Mouse (Mus musculus) limb, embryonic 10.5 days (tissue): Measurements from ENCODE around the gene Cep70. TPM values are rescaled to one million over a fixed set of nuclear protein-coding genes. Genes with fewer than 3 reads are reported as not detected.

Experiments used
- DNase-seq: peaks from one replicate; pipeline ENCODE4 v3.0.0-alpha.2; 2017; ENCODE audit warnings: low spot score
- H3K27ac ChIP-seq: fragments of 300-500 bp; sonication (generic); 2 replicates; pipeline ENCODE4 v1.5.1; 2016; ENCODE audit warnings: mild to moderate bottlenecking
- H3K27me3 ChIP-seq: fragments of 300-500 bp; sonication (generic); 2 replicates; pipeline ENCODE4 v1.6.1; 2016; ENCODE audit warnings: low read depth, mild to moderate bottlenecking; ENCODE audit not compliant: poor library complexity, severe bottlenecking
- H3K36me3 ChIP-seq: fragments of 300-500 bp; sonication (generic); 2 replicates; pipeline ENCODE4 v1.6.1; 2016; ENCODE audit warnings: mild to moderate bottlenecking, moderate library complexity
- H3K4me1 ChIP-seq: fragments of 300-500 bp; sonication (generic); 2 replicates; pipeline ENCODE4 v1.6.1; 2016
- H3K4me3 ChIP-seq: fragments of 300-500 bp; sonication (generic); 2 replicates; pipeline ENCODE4 v1.5.1; 2016; ENCODE audit warnings: mild to moderate bottlenecking, moderate library complexity
- H3K9me3 ChIP-seq: fragments of 300-500 bp; sonication (generic); replicated peaks from 2 replicates; pipeline ENCODE4 v1.6.1; 2016; ENCODE audit warnings: mild to moderate bottlenecking
- WGBS: fragments of 180-500 bp; shearing (Covaris S2); methylation state at CpG from one replicate; pipeline ENCODE4 v1.1.7; 2016; 5-methylcytosine and 5-hydroxymethylcytosine counted together
- polyA plus RNA-seq: library from polyadenylated mRNA; unstranded; fragments of >200 nt; fragmentation: Nextera tagmentation; extraction: Ambion mirVana; gene quantifications from 2 replicates; pipeline ENCODE4 v1.2.1, GENCODE M21; 2016

Gene Cep70
- polyA plus RNA-seq, 1 experiment from 2014 or later = 36.4 TPM

DNA sequence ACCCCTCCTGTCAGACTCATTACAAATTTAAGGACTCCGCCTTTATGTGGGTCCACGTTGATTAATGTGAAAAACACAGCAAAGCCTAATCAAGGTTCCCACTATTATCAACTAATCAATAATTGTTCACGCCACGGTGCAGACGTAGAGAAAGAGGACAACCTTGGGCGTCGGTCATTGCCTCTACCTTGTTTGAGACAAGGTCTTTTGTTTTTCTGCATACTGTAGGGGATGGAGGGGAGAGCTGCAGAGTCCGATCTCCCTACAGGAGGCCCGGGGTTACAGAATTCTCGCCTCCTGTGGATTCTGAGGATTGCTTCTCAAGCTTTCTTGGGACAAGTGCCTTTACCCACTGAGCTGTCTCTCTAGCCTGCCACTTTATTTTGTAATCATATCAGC, 727 bp downstream of the Cep70 start:
- Histone ChIP-seq H3K4me1 (peaks cover 13% of the 10 kb centered on the region), H3K4me3 (peak overlapping the region; percentile 87), H3K27me3 (no peaks in the 10 kb centered on the region), H3K36me3 (peaks cover 11% of the 10 kb centered on the region), H3K27ac (peak overlapping the region; percentile 92), H3K9me3 (no peaks in the 10 kb centered on the region)
- DNase-seq = no peak
- WGBS = 6% methylated on average over 10 of the region's 10 CpGs

DNA sequence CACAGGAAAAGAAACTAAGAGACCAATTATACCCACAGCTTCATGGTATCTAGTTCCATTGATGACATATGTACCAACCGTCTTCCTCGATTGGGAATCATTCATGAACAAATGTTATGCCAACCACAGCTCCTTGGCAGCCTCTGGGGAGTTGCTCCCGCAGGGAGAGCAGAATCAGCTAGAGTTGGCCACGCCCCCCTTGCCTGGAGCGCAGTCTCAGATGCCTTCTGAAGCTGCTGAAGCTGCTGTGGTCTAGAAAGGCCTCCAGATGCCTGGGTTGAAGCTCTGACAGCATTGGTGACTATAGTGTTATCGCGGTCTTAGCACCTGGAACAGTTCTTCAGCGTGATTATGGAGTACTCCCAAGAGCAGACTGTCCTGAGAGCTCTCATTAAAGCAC, 5.1 kb downstream of the Cep70 start:
- no peak overlapping the region for H3K27ac ChIP-seq
- peaks cover 13% of the 10 kb centered on the region for H3K36me3 ChIP-seq
- H3K4me1 ChIP-seq = peaks cover 7% of the 10 kb centered on the region
- H3K4me3 ChIP-seq = no peak overlapping the region
- H3K27me3 ChIP-seq = no peaks in the 10 kb centered on the region
- whole genome bisulfite sequencing = 61% methylated on average over 8 of the region's 8 CpGs
- H3K9me3 ChIP-seq = no peaks in the 10 kb centered on the region
- no peak for DNase-seq

DNA sequence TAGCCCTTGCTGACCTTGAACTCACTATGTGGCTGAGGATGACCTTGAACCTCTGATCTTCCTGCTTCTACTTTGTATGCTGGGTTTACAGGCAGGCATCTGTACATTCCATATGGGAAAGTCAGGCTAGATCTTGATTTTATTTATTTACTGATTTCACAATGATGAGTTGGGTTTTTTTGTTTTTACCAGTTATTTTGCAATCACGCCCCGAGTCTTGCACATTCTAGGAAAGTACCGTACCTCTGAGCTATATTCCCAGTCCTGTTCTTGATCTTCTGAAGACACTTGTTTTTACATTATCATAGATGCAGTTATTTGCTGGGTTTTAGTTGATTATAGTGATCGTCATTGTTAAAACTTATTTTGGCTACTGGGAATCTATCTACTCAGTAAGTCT, 5.7 kb downstream of the Cep70 start:
- H3K27me3 ChIP-seq = no peaks in the 10 kb centered on the region
- H3K4me1 ChIP-seq = peaks cover 6% of the 10 kb centered on the region
- WGBS = 96% methylated on average over 4 of the region's 4 CpGs
- no peak overlapping the region for H3K27ac ChIP-seq
- peaks cover 13% of the 10 kb centered on the region for H3K36me3 ChIP-seq
- H3K4me3 ChIP-seq = no peak overlapping the region
- H3K9me3 ChIP-seq = no peaks in the 10 kb centered on the region
- DNase-seq = no peak

DNA sequence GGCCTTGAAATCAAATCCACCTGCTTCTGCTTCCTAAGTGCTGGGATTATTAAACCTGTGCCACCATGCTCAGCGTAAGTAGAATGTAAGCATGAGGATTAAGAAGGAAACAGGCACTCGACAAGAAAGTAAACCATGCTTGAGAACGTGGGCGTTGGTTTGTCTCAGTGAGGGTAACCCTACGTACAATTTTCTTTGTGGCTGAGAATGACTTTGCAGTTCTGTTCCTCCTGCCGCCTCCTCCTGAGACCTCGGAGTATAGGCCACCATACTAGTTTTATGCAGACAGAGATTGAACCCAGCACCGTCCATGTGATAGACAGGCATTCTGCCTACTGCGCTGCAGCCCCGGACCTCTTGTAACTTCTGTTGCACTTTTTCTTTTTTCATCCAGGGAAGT, 10.7 kb downstream of the Cep70 start:
- no peaks in the 10 kb centered on the region for H3K9me3 ChIP-seq
- H3K4me1 ChIP-seq = no peaks in the 10 kb centered on the region
- H3K27me3 ChIP-seq = no peaks in the 10 kb centered on the region
- WGBS = 87% methylated on average over 10 of the region's 10 CpGs
- H3K4me3 ChIP-seq = no peak overlapping the region
- H3K27ac ChIP-seq = no peak overlapping the region
- H3K36me3 ChIP-seq = peaks cover 43% of the 10 kb centered on the region
- DNase-seq = no peak

DNA sequence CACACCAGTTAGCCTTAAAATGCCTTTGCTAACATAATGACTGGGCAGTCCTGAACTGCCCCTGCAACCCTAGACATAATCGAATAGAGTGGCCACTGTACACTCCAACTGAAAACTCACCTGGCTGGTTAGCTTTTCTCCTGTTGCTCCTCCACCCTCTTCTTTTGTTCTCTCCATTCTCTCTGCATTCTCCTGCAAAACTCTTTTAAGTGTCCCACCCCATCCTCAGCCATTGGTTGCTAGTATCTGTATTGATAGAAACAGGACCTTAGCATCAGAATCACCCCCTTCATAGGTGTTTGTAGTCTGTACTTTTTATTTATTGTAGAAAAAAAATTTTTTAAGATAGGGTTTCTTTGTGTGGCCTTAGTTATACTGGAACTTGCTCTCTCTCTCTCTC, 13.0 kb downstream of the Cep70 start:
- no peaks in the 10 kb centered on the region for H3K27me3 ChIP-seq
- H3K27ac ChIP-seq = no peak overlapping the region
- H3K4me3 ChIP-seq = no peak overlapping the region
- H3K36me3 ChIP-seq = peaks cover 51% of the 10 kb centered on the region
- WGBS = 92% methylated on average over 1 of the region's 1 CpGs
- no peaks in the 10 kb centered on the region for H3K4me1 ChIP-seq
- no peaks in the 10 kb centered on the region for H3K9me3 ChIP-seq
- no peak for DNase-seq

DNA sequence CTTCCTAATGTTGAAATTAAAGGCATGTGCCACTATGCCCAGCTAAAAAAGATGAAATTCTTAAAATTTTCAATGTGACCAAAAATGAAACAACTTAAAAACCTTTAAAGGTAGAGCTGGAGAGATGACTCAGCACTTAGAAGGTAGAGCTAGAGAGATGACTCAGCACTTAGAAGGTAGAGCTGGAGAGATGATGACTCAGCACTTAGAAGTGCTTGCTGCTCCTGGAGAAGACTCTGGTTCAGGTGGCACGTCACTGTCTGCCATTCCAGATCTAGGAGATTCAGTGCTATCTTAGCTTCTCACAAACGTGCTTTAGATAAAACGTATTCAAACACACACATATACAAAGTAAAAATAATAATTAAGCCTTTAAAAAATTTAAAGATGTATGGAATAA, 13.7 kb downstream of the Cep70 start:
- Histone ChIP-seq H3K27ac (no peak overlapping the region), H3K4me1 (no peaks in the 10 kb centered on the region), H3K36me3 (peaks cover 53% of the 10 kb centered on the region), H3K27me3 (no peaks in the 10 kb centered on the region), H3K4me3 (no peak overlapping the region), H3K9me3 (no peaks in the 10 kb centered on the region)
- no peak for DNase-seq
- WGBS = 97% methylated on average over 3 of the region's 3 CpGs

DNA sequence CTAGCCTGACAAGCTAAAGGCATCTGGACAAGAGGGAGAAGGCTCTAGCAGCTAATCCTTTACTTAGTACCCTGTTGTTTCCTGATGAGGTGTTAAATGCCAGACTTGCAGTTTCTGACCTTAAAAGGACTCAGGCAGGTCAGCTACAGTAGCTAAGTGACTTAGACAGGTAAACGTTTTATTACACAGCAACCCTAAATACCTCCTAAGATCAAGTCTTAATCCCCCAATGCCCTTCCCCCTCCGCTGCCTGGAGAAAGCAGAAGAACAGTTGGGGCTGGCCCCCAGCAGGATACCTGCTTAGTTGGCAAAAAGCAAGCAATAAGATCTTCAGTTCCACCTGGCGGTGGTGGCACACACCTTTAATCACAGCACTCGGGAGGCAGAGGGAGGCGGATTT, 15.7 kb downstream of the Cep70 start:
- H3K27ac ChIP-seq = no peak overlapping the region
- no peaks in the 10 kb centered on the region for H3K4me1 ChIP-seq
- DNase-seq = no peak
- no peaks in the 10 kb centered on the region for H3K9me3 ChIP-seq
- no peak overlapping the region for H3K4me3 ChIP-seq
- H3K27me3 ChIP-seq = no peaks in the 10 kb centered on the region
- H3K36me3 ChIP-seq = peaks cover 70% of the 10 kb centered on the region
- 54% methylated on average over 5 of the region's 5 CpGs for WGBS

DNA sequence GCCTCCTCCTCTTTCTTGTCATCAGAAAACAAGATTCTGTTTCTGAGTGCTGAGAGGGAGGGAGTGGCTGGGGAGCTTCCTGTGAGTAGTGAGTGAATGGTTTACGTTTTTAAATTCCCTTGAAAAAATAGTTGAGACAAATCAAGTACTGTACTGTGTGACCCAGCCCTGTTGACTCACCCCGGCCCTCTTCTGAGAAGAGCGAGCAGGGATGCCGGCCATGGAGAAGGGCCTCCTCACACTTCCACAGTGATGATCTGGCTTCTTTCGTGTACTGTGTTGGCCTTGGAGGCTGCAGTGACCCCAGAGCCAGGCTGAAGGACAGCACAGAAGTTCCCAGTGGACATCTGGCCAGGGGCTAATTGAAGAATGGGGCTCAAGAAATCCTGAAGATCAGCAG, 61.1 kb downstream of the Cep70 start:
- Histone ChIP-seq H3K4me1 (no peaks in the 10 kb centered on the region), H3K9me3 (no peaks in the 10 kb centered on the region), H3K4me3 (no peak overlapping the region), H3K36me3 (peaks cover 16% of the 10 kb centered on the region), H3K27me3 (no peaks in the 10 kb centered on the region), H3K27ac (no peak overlapping the region)
- DNase-seq = no peak
- 92% methylated on average over 5 of the region's 5 CpGs for WGBS

DNA sequence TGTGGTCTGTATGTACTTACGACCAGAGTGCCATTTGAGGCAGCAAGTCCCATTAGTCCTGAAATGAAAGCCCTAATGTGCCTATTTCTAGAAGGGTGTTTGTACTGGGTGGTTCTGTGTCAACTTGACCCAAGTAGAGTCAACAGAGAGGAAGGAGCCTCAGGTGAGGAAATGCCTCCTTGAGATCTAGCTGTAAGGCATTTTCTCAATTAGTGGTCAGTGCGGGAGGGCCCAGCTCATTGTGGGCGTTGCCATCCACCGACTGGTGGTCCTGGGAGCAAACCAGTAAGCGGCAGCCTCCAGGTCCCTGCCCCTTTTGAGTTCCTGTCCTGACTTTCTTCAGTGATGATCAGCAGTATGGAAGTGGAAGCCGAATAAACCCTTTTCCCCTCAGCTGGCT, 63.1 kb downstream of the Cep70 start:
- 81% methylated on average over 6 of the region's 6 CpGs for WGBS
- peaks cover 22% of the 10 kb centered on the region for H3K36me3 ChIP-seq

DNA sequence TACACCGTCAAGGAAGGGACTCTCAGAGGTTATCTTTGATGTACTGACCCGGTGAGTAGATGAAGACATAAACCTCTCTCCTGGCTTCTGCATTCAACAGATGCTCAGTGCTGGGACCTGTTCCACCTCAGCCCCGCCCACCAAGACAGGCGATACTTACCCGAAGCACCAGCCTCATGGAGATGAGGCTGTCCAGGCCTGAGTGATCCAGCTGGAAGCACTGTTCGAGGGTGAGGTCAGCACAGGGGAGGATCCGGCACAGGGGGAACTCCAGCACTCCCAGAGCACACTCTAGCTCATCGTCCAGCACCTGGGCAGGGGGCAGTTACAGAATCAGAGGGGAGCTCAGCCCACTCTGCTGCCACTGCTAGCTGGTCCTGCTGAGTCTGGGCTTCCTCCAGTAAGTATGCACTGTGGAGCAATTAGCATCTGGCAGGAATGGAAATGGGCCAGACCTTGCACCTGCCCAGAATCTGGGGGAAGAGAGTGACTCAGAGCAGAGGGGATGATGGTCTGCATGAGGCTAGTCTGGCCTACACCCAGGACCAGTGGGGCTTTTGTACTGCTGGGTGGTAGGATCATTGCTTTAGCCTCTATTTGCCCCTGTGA, 76.3 kb downstream of the Cep70 start:
- no peaks in the 10 kb centered on the region for H3K9me3 ChIP-seq
- DNase-seq = no peak
- H3K36me3 ChIP-seq = no peaks in the 10 kb centered on the region
- H3K4me1 ChIP-seq = no peaks in the 10 kb centered on the region
- no peak overlapping the region for H3K27ac ChIP-seq
- H3K27me3 ChIP-seq = no peaks in the 10 kb centered on the region
- no peak overlapping the region for H3K4me3 ChIP-seq
- WGBS = 52% methylated on average over 8 of the region's 8 CpGs

More for the DNA sequence above, 63.1 kb downstream of the Cep70 start:
- no peak for DNase-seq
- Histone ChIP-seq H3K27ac (no peak overlapping the region), H3K9me3 (no peaks in the 10 kb centered on the region), H3K4me1 (no peaks in the 10 kb centered on the region), H3K27me3 (no peaks in the 10 kb centered on the region), H3K4me3 (no peak overlapping the region)

DNA sequence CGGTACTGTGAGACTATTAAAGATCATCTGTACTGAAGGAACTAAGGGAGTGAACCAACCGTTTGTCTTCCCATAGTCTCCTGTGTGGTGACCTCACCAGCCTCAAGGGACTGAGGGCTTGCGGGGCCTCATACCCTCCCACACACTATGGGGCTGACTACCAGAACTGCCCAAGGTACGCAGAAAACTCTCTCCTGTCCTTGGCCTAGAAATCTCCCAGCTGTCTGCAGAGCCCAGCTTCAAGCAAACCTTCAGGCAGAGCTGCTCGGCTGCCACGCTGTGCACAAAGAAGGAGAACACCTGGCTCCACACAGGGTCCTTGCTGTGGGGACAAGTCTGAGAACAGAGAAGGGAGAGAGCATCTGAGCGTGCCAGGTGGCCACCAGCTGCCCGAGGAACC, 76.8 kb downstream of the Cep70 start:
- no peaks in the 10 kb centered on the region for H3K9me3 ChIP-seq
- H3K27ac ChIP-seq = no peak overlapping the region
- H3K36me3 ChIP-seq = no peaks in the 10 kb centered on the region
- no peaks in the 10 kb centered on the region for H3K4me1 ChIP-seq
- H3K27me3 ChIP-seq = no peaks in the 10 kb centered on the region
- DNase-seq = no peak
- no peak overlapping the region for H3K4me3 ChIP-seq
- WGBS = 88% methylated on average over 8 of the region's 8 CpGs

DNA sequence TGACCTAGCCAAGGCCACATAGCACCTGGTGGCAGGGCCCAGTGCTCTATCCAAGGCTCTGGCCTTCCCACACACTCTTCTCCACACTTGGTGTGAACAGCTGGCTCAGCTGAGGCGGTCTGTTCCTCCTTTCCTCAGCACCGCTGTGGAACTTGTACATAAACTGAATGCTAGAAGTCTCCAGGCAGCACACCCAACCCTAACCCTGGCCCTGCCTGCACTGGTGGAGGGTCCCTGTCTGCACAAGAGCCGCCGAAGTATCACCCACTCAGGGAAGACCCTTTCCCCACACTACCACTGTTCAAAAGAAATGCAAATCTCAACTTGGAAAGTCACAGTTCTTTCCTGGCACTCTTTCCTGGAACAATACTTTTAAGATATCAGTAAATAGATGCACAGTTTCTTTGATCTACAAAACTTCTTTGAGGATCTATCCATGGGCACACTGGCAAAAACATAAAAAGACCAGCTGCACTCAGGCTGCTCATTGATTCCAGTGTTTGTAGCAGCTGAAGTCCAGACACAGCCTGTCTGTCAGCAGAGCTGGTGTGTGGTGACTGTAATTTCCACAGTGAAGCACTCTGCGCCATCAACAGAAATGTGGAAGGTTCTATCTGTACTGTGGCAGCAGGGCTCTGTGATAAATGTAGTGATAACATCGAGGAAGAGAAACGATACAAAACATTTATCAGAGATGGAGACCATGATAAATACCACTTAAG, 82.2 kb downstream of the Cep70 start:
- no peak overlapping the region for H3K4me3 ChIP-seq
- DNase-seq = no peak
- H3K36me3 ChIP-seq = no peaks in the 10 kb centered on the region
- H3K27ac ChIP-seq = no peak overlapping the region
- no peaks in the 10 kb centered on the region for H3K9me3 ChIP-seq
- no peaks in the 10 kb centered on the region for H3K27me3 ChIP-seq
- no peaks in the 10 kb centered on the region for H3K4me1 ChIP-seq
- 92% methylated on average over 7 of the region's 7 CpGs for WGBS

DNA sequence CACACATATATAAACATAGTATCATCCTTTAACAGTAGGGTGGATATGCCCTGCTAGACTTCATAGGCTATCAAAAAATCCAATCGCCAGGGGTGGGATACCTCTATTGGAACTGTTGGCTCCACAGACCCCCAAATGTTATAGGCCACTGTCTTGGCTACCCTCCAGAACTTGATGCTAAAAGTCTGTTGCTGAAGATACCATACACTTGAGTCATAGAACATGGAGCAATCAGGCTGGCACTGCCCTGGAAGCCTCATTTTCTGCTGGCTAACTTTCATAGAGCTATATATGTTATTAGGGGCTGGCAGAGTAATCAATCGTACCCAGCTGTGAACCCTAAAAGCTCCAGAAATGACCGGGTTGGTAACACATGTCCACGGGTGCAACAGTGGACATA, 82.8 kb downstream of the Cep70 start:
- Histone ChIP-seq H3K4me3 (no peak overlapping the region), H3K27me3 (no peaks in the 10 kb centered on the region), H3K4me1 (no peaks in the 10 kb centered on the region), H3K27ac (no peak overlapping the region), H3K9me3 (no peaks in the 10 kb centered on the region), H3K36me3 (no peaks in the 10 kb centered on the region)
- 85% methylated on average over 4 of the region's 4 CpGs for WGBS
- DNase-seq = no peak

DNA sequence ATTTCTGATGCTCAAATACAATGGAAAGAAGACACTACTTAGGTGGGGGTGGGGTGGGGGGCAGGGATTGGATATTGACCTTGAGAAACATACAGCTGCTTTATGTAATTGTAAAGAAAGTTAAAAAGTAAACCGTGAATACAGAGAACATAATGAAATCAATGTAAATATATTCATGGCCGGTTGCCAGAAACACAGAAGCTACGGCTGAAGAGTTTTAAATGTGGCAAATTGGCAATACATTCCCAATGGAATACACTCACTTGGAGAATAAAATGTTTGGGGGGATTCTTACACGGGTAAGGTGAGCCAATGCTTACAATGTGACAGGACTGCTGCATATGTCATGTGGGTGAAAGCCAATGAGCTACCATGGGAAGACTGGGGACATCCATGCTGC, 83.7 kb downstream of the Cep70 start:
- Histone ChIP-seq H3K4me1 (no peaks in the 10 kb centered on the region), H3K27me3 (no peaks in the 10 kb centered on the region), H3K36me3 (no peaks in the 10 kb centered on the region), H3K27ac (no peak overlapping the region), H3K9me3 (no peaks in the 10 kb centered on the region), H3K4me3 (no peak overlapping the region)
- DNase-seq = no peak
- WGBS = 93% methylated on average over 4 of the region's 4 CpGs
